13 mouse cellular contexts compared by ENCODE assay signal in genomic region chr13:41386581-41386980, GRCm38 (mm10).
A peak's percentile ranks its signal among the peaks of the same experiment; 100 is the strongest.
DNase-seq lines count a peak whose midpoint lies in the region; ATAC-seq and TF ChIP-seq lines count a peak whose summit lies in the region.
"Had no signal": no experiment of that assay in that cellular context is flagged by ENCODE, and none has a peak within 500 bp of the region (broad histone marks: within the 10 kb centered on the region; RNA-seq: fewer than 3 reads in every experiment).

No protein-coding gene starts in this region.

- H3K4me2 ChIP-seq in heart, embryonic 11.5 days: no peak overlapping the region
- H3K4me2 ChIP-seq in hindbrain, postnatal 0 days (ENCODE audit: low read depth, low read length): no peak overlapping the region

- H3K9me3 ChIP-seq in heart, embryonic 11.5 days (replicated peaks; ENCODE audit: control insufficient read depth, low read length): no peaks in the 10 kb centered on the region
- H3K9me3 ChIP-seq in hindbrain, postnatal 0 days (ENCODE audit: low read length): no peaks in the 10 kb centered on the region

- intact Hi-C loops in heart, postnatal 10 days (cut with DNase I): no loop called here

- no peak overlapping the region for H3K4me3 ChIP-seq in heart, embryonic 11.5 days (ENCODE audit: low read depth, low read length)
- no peak overlapping the region for H3K4me3 ChIP-seq in hindbrain, postnatal 0 days (ENCODE audit: low read length)
- H3K4me3 ChIP-seq: erythroblast, embryonic 14.5 days; heart, adult 2 months had no signal

- H3K36me3 ChIP-seq in heart, embryonic 11.5 days (ENCODE audit: control insufficient read depth, insufficient read depth, low read length): no peaks in the 10 kb centered on the region
- H3K36me3 ChIP-seq in hindbrain, postnatal 0 days (ENCODE audit: insufficient read depth, low read length): no peaks in the 10 kb centered on the region

- no peak for TF ChIP-seq CTCF in hindbrain, postnatal 0 days (IDR thresholded peaks at IDR 0.05; ENCODE audit: low read depth)

- no peaks in the 10 kb centered on the region for H3K4me1 ChIP-seq in heart, embryonic 11.5 days (ENCODE audit: control insufficient read depth, insufficient read depth, low read length)
- no peaks in the 10 kb centered on the region for H3K4me1 ChIP-seq in hindbrain, postnatal 0 days (ENCODE audit: insufficient read depth, low read length)

- H3K9ac ChIP-seq in heart, embryonic 11.5 days (ENCODE audit: low read depth, low read length): no peak overlapping the region
- no peak overlapping the region for H3K9ac ChIP-seq in hindbrain, postnatal 0 days (replicated peaks; ENCODE audit: low read length)

- 44% methylated on average over 4 of the region's 4 CpGs for WGBS in heart, embryonic 11.5 days (ENCODE audit: insufficient replicate concordance)
- WGBS in hindbrain, postnatal 0 days: 54% methylated on average over 4 of the region's 4 CpGs

- H3K27me3 ChIP-seq in heart, embryonic 11.5 days (ENCODE audit: control insufficient read depth, insufficient read depth, low read length): no peaks in the 10 kb centered on the region
- no peaks in the 10 kb centered on the region for H3K27me3 ChIP-seq in hindbrain, postnatal 0 days (ENCODE audit: insufficient read depth, low read length)

- no peak overlapping the region for H3K27ac ChIP-seq in heart, embryonic 11.5 days (ENCODE audit: low read depth, low read length)
- no peak overlapping the region for H3K27ac ChIP-seq in hindbrain, postnatal 0 days
- H3K27ac ChIP-seq: heart, adult 2 months had no signal

- no peak for ATAC-seq in heart, embryonic 11.5 days (replicated peaks; ENCODE audit: insufficient number of reproducible peaks, low FRiP score, low TSS enrichment)
- no peak for ATAC-seq in hindbrain, postnatal 0 days
- ATAC-seq: intestine, embryonic 16.5 days had no signal

- DNase-seq in heart, adult 11 months: peak; percentile 94
- peak; percentile 21 for DNase-seq in urinary bladder, postnatal 14 days (ENCODE audit: low spot score)
- DNase-seq in urinary bladder, adult 2 months (ENCODE audit: low spot score): no peak
- peak; percentile 29 to 49 for DNase-seq in heart, postnatal 10 days
- peak; percentile 71 for DNase-seq in skeletal muscle tissue, adult 2 months (ENCODE audit: low read depth, low spot score)
- no peak for DNase-seq in hindbrain, postnatal 0 days (ENCODE audit: low spot score)
- no peak for DNase-seq in thymus, postnatal 4 days
- DNase-seq: cerebellum, adult 11-12 months; right cerebral cortex, postnatal 14 days had no signal

Comparison
In these comparisons a context has a peak if more than half of its experiments do, and no peak if none do; other contexts are left out.
1. DNase-seq: peak in heart, adult 11 months (single experiment), urinary bladder, postnatal 14 days (single experiment), heart, postnatal 10 days (2 of 2) and skeletal muscle tissue, adult 2 months (single experiment); none in urinary bladder, adult 2 months (single experiment), hindbrain, postnatal 0 days (single experiment) and thymus, postnatal 4 days (single experiment).